Mouse (Mus musculus): ENCODE data around the gene Exosc2. TPM values are rescaled to one million over a fixed set of nuclear protein-coding genes. Genes with fewer than 3 reads are reported as not detected.
A peak's percentile ranks its signal among the peaks of the same experiment; 100 is the strongest.
"Not testable (repeated sequence)": the region's sequence is repeated elsewhere in the genome, so short reads cannot be mapped to it uniquely, and the experiment has no call there.

The Exosc2 gene
- total RNA-seq, 4 experiments from 2014 or later, result 20.9 to 26.0 (median 24.4) TPM

GRCm38 (mm10) chr2:31667332-31667731, 3.2 kb upstream of the Exosc2 start:
- DNase-seq (ENCODE audit: low spot score in 2 of 2), result no peak

GRCm38 (mm10) chr2:31678641-31679040, 8.1 kb downstream of the Exosc2 start:
- DNase-seq (ENCODE audit: low spot score in 2 of 2), result no peak

GRCm38 (mm10) chr2:31681051-31681707, 10.7 kb downstream of the Exosc2 start:
- not testable (repeated sequence) for DNase-seq (ENCODE audit: low spot score in 2 of 2)

- no peak for DNase-seq (ENCODE audit: low spot score in 2 of 2)
These were observed 11.3 kb downstream of the Exosc2 start for GRCm38 (mm10) chr2:31681731-31682235.

GRCm38 (mm10) chr2:31683666-31684065, 13.2 kb downstream of the Exosc2 start:
- peak in 1 of 2 experiments; percentile 37 for DNase-seq (ENCODE audit: low spot score in 2 of 2)

GRCm38 (mm10) chr2:31688074-31688925, 17.8 kb downstream of the Exosc2 start, which contains the start of gene Abl1:
Abl1 (plus strand) TSS chr2:31688376.
- DNase-seq (ENCODE audit: low spot score in 2 of 2), result peak; percentile 80 to 98

- no peak for DNase-seq (ENCODE audit: low spot score in 2 of 2)
These were observed 18.5 kb downstream of the Exosc2 start for GRCm38 (mm10) chr2:31689045-31689444.

GRCm38 (mm10) chr2:31690063-31690462, 19.5 kb downstream of the Exosc2 start:
- DNase-seq (ENCODE audit: low spot score in 2 of 2), result no peak

- DNase-seq (ENCODE audit: low spot score in 2 of 2), result no peak
These were observed 27.7 kb downstream of the Exosc2 start for GRCm38 (mm10) chr2:31698209-31698608.

GRCm38 (mm10) chr2:31700545-31701446, 30.3 kb downstream of the Exosc2 start:
- DNase-seq (ENCODE audit: low spot score in 2 of 2), result no peak

- DNase-seq (ENCODE audit: low spot score in 2 of 2), result no peak
These were observed 32.7 kb downstream of the Exosc2 start for GRCm38 (mm10) chr2:31703226-31703625.

- DNase-seq (ENCODE audit: low spot score in 2 of 2), result no peak
These were observed 35.4 kb downstream of the Exosc2 start for GRCm38 (mm10) chr2:31705914-31706313.

- no peak for DNase-seq (ENCODE audit: low spot score in 2 of 2)
These were observed 36.0 kb downstream of the Exosc2 start for GRCm38 (mm10) chr2:31706531-31706930.

GRCm38 (mm10) chr2:31712716-31713115, 42.2 kb downstream of the Exosc2 start:
- no peak for DNase-seq (ENCODE audit: low spot score in 2 of 2)

GRCm38 (mm10) chr2:31713813-31714212, 43.3 kb downstream of the Exosc2 start:
- DNase-seq (ENCODE audit: low spot score in 2 of 2), result no peak

- DNase-seq (ENCODE audit: low spot score in 2 of 2), result no peak
These were observed 44.3 kb downstream of the Exosc2 start for GRCm38 (mm10) chr2:31714780-31715179.

GRCm38 (mm10) chr2:31715985-31716384, 45.5 kb downstream of the Exosc2 start:
- peak in 1 of 2 experiments; percentile 76 for DNase-seq (ENCODE audit: low spot score in 2 of 2)

GRCm38 (mm10) chr2:31719202-31719880, 48.8 kb downstream of the Exosc2 start:
- DNase-seq (ENCODE audit: low spot score in 2 of 2), result no peak

- no peak for DNase-seq (ENCODE audit: low spot score in 2 of 2)
These were observed 49.4 kb downstream of the Exosc2 start for GRCm38 (mm10) chr2:31719944-31720343.

GRCm38 (mm10) chr2:31720783-31721182, 50.3 kb downstream of the Exosc2 start:
- no peak for DNase-seq (ENCODE audit: low spot score in 2 of 2)
